Mouse (Mus musculus): ENCODE results near the gene Dnaja2.

Dnaja2 gene

DNA sequence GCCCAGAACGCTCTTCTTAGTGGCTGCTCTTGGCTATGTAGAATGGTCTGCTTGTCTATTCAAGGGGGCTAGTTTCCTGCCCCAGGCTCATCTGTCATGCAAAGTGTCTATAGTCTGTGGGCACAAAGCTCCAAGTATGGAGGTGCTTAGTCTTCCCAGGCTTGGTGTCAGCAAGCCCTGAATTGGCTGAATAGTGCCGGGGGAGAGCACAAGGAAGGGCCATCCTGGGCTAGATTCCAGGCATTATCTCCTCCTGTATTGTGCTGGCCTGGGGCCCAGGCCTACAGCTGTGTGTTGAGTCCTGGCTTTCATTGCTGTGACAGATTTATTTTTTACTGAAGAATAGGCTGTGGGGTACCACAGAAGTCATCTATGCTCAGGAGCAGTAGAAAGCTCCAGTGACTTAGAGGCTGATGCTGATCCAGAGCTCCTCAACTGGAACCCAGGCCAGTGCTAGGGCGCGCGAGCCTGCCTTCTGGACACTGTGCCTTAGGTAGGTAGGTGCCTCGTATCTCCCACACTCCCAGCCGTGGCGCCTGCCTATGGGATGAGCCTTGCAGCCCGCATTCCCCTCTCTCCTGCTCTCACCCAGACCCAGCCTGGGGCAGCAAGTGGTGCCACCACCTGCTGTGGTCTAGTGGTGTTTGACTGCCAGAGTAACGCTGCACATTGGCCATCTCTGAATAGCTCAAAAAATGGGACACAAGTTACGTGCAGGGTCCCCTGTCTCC, 54.0 kb downstream of the Dnaja2 start:
- peak; percentile 56 for DNase-seq (ENCODE audit: low spot score)

DNA sequence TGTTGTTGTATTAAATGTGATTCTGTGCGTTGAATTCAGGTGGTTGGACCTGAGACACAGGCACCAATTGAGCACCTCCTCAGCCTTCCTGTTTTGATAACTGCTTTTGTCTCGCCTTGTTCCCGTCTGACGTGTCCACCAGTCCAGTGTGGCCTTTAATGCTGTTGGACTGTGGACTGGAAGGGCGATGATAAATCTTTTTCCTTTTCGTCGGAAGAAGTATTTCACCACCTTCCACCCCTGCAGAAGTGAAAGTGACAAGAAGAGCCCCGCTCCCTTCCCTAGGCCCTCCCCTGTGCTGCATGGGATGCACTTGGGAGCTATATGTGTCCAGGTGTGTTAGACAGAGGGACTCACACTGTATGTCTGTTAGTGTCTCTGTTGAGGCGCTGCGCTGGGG, 54.7 kb downstream of the Dnaja2 start:
- DNase-seq (ENCODE audit: low spot score), result no peak

DNA sequence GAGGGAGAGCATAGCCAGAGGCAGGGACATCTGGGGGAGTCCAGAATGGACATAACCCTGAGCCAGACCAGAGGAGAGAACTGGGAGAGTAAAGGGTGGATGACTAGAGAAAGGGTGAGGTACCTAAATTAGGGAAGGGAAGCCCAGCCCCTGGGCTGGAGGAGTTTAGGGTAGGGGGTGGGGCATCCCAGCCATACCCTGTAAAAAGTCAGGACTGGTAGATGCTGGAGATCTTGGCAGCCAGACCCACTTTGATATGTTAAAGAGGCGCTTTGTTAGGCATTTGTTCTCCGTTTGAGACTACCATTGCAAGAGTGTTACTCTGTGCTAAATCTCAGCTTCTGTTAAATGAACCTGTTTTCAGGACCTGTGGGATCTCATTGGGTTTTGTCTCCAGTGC, 56.6 kb downstream of the Dnaja2 start:
- no peak for DNase-seq (ENCODE audit: low spot score)

DNA sequence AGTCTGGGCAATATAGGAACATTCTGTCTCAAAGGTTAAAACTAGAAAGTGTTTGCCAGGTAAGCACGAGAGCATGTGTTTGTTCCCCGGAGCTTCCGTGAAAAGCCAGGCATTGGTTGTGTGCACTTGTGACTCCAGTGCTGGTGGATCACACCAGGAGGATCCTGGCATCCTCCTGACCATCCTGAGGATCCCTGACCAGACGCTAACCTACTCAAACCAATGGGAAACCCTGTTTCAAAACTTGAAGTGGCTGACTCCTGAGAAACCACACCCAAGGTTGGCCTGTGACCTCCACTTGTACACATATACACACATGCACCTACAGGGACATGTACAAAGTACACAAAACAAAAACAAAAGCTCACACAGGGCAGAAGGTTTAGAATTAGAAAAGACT, 58.4 kb downstream of the Dnaja2 start:
- no peak for DNase-seq (ENCODE audit: low spot score)

DNA sequence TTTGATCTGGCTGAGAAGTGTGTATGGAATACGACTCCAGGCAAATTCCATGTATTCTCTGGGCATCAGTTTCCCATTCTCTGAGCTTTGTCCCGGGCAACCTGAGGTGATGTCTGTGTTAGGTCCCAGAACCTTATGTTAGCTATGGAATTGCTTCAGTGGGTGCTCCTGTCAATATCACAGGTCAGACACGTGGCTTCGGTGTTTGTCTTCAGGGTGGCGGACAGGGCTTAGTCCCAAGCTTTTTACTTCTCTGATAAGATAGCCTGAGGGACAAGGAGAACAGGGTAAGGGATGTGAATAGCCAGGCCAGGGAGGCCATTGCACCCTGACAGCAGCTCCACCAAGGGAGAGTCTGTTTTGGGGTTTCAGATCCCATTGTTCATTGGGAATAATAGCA, 59.0 kb downstream of the Dnaja2 start:
- DNase-seq (ENCODE audit: low spot score), result no peak

DNA sequence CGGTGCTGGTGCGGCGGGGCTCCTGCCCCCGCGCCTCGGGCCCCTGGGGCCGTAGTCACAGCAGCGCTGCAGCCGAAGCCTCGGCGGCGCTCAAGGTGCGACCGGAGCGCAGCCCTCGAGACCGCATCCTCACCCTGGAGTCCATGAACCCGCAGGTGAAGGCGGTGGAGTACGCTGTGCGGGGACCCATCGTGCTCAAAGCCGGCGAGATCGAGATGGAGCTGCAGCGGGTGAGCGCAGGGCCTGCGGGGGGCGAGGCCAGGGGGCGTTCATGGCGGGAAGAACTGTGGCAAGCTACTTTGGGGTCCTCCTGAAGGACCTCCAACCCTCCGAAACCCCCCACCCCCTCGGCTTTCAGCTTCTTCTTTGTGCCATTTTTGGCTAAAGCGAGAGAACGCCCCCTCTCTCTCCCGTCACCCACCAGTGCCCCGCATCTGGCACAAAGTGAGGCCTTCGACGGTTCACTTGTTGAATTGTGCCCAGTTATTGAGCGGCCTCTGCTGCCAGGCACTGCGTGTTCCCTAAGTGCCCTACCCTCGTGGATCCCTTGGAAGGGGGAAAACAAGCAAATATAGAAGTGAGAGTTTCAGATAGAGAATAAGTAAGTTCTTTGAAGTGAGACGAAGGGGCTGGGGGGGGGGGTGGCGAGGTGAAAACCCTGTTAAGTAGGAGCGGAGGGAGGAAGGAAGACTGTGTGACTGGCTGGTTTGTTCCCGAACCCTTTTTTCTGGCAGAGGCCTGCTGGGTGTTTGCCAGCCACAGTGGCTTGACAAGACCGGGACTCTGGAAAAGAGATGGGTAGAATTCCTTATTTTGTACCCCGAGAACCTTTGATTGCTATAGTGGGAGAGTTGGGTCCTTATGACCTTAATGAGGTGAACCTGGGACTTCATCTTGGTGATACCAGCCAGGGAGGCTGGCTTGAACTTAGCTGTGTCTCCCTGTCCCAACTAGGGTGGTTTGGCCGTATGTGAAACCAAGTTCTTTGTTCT, 61.9 kb downstream of the Dnaja2 start:
- DNase-seq (ENCODE audit: low spot score), result no peak

DNA sequence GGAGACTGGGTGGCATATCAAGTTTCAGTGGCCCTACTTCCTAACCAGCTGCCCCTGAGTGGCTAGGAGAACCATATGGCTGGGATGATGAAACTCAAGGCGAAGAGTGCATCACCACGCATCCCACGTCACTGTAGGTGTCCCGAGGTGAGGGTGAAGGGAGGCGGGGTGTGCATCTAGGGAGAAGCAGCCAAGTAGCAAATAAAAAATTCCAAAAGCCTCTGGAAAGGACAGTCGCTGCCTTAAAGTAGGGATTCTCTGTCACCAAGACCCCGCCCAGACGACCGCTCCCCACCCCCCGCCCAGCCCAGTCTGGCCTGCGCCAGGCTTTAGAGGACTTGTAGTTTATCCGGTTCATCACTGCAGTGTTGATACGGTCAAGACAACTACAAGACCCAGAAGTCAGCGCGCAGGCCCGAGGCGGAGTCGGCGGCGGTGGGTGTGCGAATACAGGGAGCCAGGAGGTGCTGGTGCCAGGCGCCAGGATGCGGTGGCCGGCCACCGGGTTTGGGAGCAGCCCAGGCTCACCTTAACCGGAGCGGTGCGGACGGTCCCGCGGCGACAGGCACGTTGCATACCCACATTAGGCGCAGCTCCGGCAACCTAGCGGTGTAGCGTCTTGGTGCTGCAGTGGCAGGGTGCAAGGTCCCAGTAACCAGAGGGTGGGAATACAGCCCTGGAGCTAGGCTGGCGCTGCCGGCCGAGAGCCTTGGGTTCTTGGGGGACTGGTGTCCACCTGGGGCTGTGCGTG, 62.8 kb downstream of the Dnaja2 start, which contains the start of gene Gpt2:
TSS of gene Gpt2 (plus strand) at position 452 of the 751 bp plus-strand sequence.
- peak; percentile 82 for DNase-seq (ENCODE audit: low spot score)

DNA sequence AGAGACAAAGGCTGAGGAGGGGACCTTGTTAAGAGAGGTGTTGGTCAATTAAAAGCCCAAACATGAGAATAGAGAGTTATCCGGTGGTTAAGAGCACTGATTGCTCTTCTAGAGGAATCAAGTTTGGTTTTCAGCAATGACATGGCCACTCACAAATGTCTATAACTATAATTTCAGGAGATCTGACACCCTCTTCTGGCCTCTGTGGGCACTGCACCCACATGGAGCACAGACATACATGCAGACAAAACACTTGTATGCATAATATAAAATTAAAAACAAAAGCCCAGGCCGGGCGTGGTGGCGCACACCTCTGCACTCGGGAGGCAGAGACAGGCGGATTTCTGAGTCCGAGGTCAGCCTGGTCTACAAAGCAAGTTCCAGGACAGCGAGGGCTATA, 65.6 kb downstream of the Dnaja2 start:
- DNase-seq (ENCODE audit: low spot score), result no peak

DNA sequence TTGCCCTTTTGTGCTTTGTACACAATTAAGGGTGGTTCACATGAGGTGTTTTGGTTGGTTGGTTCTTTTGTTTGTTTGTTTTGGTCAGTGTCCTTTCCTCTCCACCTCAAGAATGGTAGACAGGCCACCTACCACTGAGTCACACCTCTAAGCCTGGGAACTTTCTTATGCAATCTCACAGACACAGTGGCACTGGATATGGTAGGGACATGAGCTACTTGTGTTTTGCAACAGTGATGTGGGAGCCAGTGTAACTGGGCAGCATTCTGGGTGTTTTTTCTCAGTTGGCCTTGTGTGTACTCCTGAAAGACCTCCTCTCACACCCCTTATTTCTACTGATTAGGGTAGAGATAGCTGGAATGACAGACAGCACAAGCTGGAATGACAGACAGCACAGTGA, 66.5 kb downstream of the Dnaja2 start:
- DNase-seq (ENCODE audit: low spot score), result no peak

DNA sequence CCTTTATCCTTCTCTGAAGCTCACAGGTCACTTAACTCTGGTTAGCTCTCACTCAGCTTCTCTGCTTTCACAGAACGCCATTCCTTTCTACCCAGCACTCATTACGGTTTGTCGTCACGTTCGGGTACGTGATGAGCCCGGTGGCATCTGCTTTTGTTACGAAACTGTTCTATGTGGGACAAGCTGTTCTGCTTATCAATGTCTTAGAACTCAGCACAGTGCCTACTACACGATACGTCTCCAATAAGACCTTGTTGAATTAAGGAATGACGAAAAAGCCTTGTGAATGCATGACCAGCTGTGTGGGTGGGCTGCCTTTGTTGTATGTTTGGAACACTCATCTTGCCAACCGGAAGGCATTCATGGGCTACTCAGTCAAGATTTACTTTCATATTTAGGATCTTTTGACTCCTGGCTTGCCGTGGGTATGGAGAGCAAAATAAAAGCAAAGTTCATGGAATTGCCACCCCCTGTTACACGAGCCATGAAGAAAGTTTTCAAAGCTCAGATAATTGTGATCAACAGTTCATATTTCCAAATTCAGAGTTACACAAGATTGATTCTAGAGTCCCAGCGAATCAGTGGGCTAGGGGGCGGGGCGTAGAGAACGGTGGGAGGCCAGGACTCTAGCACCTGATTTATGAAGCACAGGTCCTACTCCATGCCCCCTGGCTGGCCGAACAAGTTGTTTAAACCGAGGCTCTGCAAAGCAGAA, 67.1 kb downstream of the Dnaja2 start:
- DNase-seq (ENCODE audit: low spot score), result no peak

All from ovary, postnatal 14 days (tissue).